ENCODE assay signal across 26 mouse cellular contexts in the genomic region with DNA sequence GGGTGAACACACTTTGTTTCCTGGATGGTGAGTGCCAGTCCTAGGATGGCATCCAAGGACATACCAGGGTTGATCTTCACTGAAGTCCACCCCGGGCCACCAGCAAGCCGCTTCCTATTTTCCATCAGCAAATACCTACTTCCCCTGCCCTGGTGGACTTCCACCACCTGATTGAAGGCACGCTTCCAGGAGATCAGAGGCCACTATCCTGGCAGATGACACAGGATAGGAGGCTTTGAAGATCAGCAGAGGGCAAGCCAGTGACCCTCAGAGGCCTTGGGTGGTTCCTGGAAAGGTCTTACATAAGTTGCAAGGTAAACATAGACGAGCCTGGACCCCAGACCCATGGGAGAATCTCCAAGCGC. TPM values are rescaled to one million over a fixed set of nuclear protein-coding genes. Genes with fewer than 3 reads are reported as not detected.
DNase-seq lines count a peak whose midpoint lies in the region; ATAC-seq and TF ChIP-seq lines count a peak whose summit lies in the region.
"Had no signal": no experiment of that assay in that cellular context is flagged by ENCODE, and none has a peak within 500 bp of the region (broad histone marks: within the 10 kb centered on the region; RNA-seq: fewer than 3 reads in every experiment).

No protein-coding gene starts in this region.

- H3K27ac ChIP-seq in kidney, embryonic 15.5 days: no peak overlapping the region
- peak overlapping the region; percentile 20 for H3K27ac ChIP-seq in liver, embryonic 16.5 days (ENCODE audit: low read length)
- H3K27ac ChIP-seq in liver, postnatal 0 days (ENCODE audit: low read depth): peak overlapping the region; percentile 97
- H3K27ac ChIP-seq: forebrain, embryonic 13.5 days; heart, embryonic 10.5 days; heart, embryonic 15.5 days; left cerebral cortex, adult 2 months; limb, embryonic 13.5 days; midbrain, embryonic 13.5 days; stomach, embryonic 15.5 days had no signal

- peak; percentile 70; the same call in 1 of the 2 replicates for TF ChIP-seq EP300 in liver, postnatal 0 days (IDR thresholded peaks at IDR 0.05; ENCODE audit: low read depth)

- DNase-seq in kidney, adult 11 months: peak; percentile 94
- no peak for DNase-seq in liver
- DNase-seq in liver, postnatal 0 days: no peak
- DNase-seq in left cerebral cortex, adult 9 months (ENCODE audit: low spot score in 2 of 2): no peak
- DNase-seq: adrenal gland, adult 8-10 months; cerebellum, adult 8-10 months; cerebellum, postnatal 36 days; gastrocnemius, postnatal 14 days; heart, adult 11 months; lung, adult 18-20 months; lung, postnatal 4 days; thymus, postnatal 14 days had no signal

- no peak overlapping the region for H3K4me3 ChIP-seq in kidney, embryonic 15.5 days (replicated peaks)
- H3K4me3 ChIP-seq in liver, embryonic 16.5 days (ENCODE audit: low read depth, low read length): no peak overlapping the region
- no peak overlapping the region for H3K4me3 ChIP-seq in liver, postnatal 0 days (ENCODE audit: low read depth, low read length)
- H3K4me3 ChIP-seq: forebrain, embryonic 13.5 days; heart, embryonic 10.5 days; heart, embryonic 15.5 days; left cerebral cortex, adult 2 months; limb, embryonic 13.5 days; midbrain, embryonic 13.5 days; stomach, embryonic 15.5 days had no signal

- H3K9ac ChIP-seq in kidney, embryonic 15.5 days: no peak overlapping the region
- no peak overlapping the region for H3K9ac ChIP-seq in liver, embryonic 16.5 days (ENCODE audit: low read depth, low read length)
- H3K9ac ChIP-seq in liver, postnatal 0 days (replicated peaks): no peak overlapping the region
- H3K9ac ChIP-seq: forebrain, embryonic 13.5 days; heart, embryonic 15.5 days; limb, embryonic 13.5 days; midbrain, embryonic 13.5 days; stomach, embryonic 15.5 days had no signal

- no peaks in the 10 kb centered on the region for H3K9me3 ChIP-seq in kidney, embryonic 15.5 days (replicated peaks)
- no peaks in the 10 kb centered on the region for H3K9me3 ChIP-seq in liver, embryonic 16.5 days (replicated peaks; ENCODE audit: control insufficient read depth, low read length)
- H3K9me3 ChIP-seq in liver, postnatal 0 days (ENCODE audit: low read length): no peaks in the 10 kb centered on the region
- H3K9me3 ChIP-seq: forebrain, embryonic 13.5 days; G1E; heart, embryonic 10.5 days; heart, embryonic 15.5 days; limb, embryonic 13.5 days; midbrain, embryonic 13.5 days; stomach, embryonic 15.5 days had no signal

- 66% methylated on average over 5 of the region's 5 CpGs for WGBS in kidney, embryonic 15.5 days
- 39% methylated on average over 5 of the region's 5 CpGs for WGBS in liver, embryonic 16.5 days (ENCODE audit: insufficient replicate concordance)
- WGBS in liver, postnatal 0 days (ENCODE audit: insufficient replicate concordance): 46% methylated on average over 5 of the region's 5 CpGs

- H3K27me3 ChIP-seq in kidney, embryonic 15.5 days: peaks cover 69% of the 10 kb centered on the region
- H3K27me3 ChIP-seq in liver, embryonic 16.5 days (ENCODE audit: control insufficient read depth, insufficient read depth, low read depth, low read length): peaks cover 35% of the 10 kb centered on the region
- peaks cover 26% of the 10 kb centered on the region for H3K27me3 ChIP-seq in liver, postnatal 0 days (ENCODE audit: insufficient read depth, low read length)

- TF ChIP-seq CTCF in liver, postnatal 0 days (IDR thresholded peaks at IDR 0.05; ENCODE audit: low read depth): no peak

- no peak for ATAC-seq in kidney, embryonic 15.5 days (replicated peaks; ENCODE audit: low FRiP score)
- no peak for ATAC-seq in liver, embryonic 16.5 days (ENCODE audit: low read depth)
- ATAC-seq in liver, postnatal 0 days: no peak
- ATAC-seq in monocyte, adult 5-6 weeks (replicated peaks; ENCODE audit: insufficient number of reproducible peaks, low FRiP score, low TSS enrichment, poor library complexity, severe bottlenecking): no peak
- ATAC-seq: forebrain, embryonic 13.5 days; hindbrain, embryonic 16.5 days; lung, postnatal 0 days; midbrain, embryonic 13.5 days had no signal

- no peaks in the 10 kb centered on the region for H3K36me3 ChIP-seq in kidney, embryonic 15.5 days
- H3K36me3 ChIP-seq in liver, embryonic 16.5 days (ENCODE audit: control insufficient read depth, insufficient read depth): no peaks in the 10 kb centered on the region
- no peaks in the 10 kb centered on the region for H3K36me3 ChIP-seq in liver, postnatal 0 days (replicated peaks; ENCODE audit: insufficient read depth, low read length)
- H3K36me3 ChIP-seq: G1E; heart, embryonic 10.5 days; heart, embryonic 15.5 days; limb, embryonic 13.5 days; midbrain, embryonic 13.5 days; stomach, embryonic 15.5 days had no signal

- peaks cover 19% of the 10 kb centered on the region for H3K4me1 ChIP-seq in kidney, embryonic 15.5 days
- H3K4me1 ChIP-seq in liver, embryonic 16.5 days (ENCODE audit: control insufficient read depth, low read depth, low read length): no peaks in the 10 kb centered on the region; the same call in 1 of the 2 replicates
- H3K4me1 ChIP-seq in liver, postnatal 0 days (ENCODE audit: insufficient read depth): peaks cover 15% of the 10 kb centered on the region

- H3K4me2 ChIP-seq in kidney, embryonic 15.5 days: no peak overlapping the region
- no peak overlapping the region for H3K4me2 ChIP-seq in liver, embryonic 16.5 days (ENCODE audit: low read depth, low read length)
- no peak overlapping the region for H3K4me2 ChIP-seq in liver, postnatal 0 days (ENCODE audit: low read depth, low read length)
- H3K4me2 ChIP-seq: forebrain, embryonic 13.5 days; heart, embryonic 15.5 days; limb, embryonic 13.5 days; midbrain, embryonic 13.5 days; stomach, embryonic 15.5 days had no signal

RNA-seq across cellular contexts. Expression of gene Ppara, which starts 2.2 kb away (rescaled TPM):
- 3.9 and 5.0 TPM in 2 replicates for polyA plus RNA-seq in kidney, embryonic 15.5 days (2015; fragmentation: Nextera tagmentation; extraction: Ambion mirVana)
- polyA plus RNA-seq in liver, embryonic 16.5 days (2015; fragmentation: Nextera tagmentation; extraction: Ambion mirVana): 41.8 and 51.3 TPM in 2 replicates
- 169 and 185 TPM in 2 replicates for polyA plus RNA-seq in liver, postnatal 0 days (2015; fragmentation: Nextera tagmentation; extraction: Ambion mirVana)
- not detected in 3 replicates for total RNA-seq in monocyte, adult 5-6 weeks (2017)
- total RNA-seq: megakaryocyte-erythroid progenitor cell, adult 5-6 weeks had no signal
- polyA plus RNA-seq: G1E had no signal
